Mouse (Mus musculus): ENCODE measurements around the gene Sat1.
"Not testable (repeated sequence)": the region's sequence is repeated elsewhere in the genome, so short reads cannot be mapped to it uniquely, and the experiment has no call there.

The Sat1 gene

DNA sequence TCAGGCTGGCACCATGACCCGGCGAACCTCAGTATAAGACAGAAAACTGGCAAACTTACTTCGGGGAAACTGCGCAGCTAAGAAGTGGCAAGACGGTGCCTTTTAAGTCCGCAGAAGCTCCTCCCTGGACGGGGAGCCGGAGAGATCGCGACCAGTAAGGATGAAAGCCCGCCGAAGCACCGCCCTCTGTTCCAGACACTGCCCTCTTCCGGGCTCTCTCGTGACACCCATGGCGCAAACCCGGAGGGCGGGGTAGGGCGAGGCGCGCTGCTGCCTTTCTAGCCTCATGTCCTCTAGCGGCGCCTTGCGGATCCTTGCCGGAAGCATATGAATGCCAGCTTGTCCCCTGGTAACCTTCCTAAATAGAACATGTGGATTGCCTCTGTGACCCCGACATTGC, at the start of gene Sat1:
Sat1 (minus strand) TSS at position 179 of the 400 bp plus-strand sequence.
- peak; percentile 80 to 84 for DNase-seq (ENCODE audit: low spot score in 2 of 2)

DNA sequence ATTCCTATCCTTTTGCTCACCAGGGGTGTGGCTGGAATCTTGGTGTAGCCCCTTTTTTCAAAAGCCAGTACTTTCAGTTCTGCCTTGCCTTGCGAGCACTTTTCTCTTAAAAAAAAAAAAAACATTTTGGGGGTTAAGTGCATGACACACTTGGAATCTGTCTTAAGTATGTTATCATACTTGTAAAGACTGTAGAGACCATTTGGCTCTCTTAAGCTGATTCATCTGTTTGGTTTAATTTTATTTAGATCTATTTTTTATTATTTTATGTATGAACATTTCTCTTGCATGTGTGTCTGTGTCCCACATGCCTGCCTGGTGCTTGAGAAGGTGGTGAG, 46.6 kb upstream of the Sat1 start:
- no peak for DNase-seq (ENCODE audit: low spot score in 2 of 2)

DNA sequence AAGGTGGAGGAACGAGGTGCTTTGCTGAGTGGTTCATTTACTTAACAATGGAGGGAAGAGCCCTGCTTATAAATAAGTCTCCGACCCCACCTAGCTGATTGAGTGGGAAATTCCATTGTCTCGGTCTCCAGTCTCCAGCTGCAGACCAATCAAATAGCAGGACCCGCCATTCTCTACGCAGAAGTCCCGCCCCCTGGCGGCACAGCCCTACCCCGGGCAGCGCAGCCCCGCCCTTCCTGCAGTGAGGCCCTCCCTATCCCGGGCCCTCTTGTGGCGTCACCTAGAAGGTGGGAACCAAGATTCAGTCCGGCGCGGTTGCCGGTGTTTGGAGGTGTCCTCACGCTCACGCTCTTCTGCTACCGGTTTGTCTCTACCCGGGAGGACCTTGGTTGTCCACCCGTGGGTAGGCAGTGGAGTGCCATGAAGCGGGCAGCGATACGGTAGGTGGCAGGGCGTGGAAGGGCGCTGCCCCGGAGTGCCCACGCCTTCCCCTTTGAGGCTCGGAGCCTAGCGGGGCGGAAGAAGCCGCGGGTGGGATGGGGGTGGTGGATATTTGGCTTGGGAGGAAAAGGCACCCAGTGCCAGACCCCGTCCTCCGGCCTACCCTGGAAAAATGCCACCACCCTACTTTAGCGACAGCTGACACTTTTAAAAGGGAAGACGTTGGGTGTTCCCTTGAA, 46.1 kb upstream of the Sat1 start, which contains the start of gene Acot9:
Acot9 (plus strand) TSS at position 209 of the 680 bp plus-strand sequence.
- DNase-seq (ENCODE audit: low spot score in 2 of 2), result peak; percentile 88

DNA sequence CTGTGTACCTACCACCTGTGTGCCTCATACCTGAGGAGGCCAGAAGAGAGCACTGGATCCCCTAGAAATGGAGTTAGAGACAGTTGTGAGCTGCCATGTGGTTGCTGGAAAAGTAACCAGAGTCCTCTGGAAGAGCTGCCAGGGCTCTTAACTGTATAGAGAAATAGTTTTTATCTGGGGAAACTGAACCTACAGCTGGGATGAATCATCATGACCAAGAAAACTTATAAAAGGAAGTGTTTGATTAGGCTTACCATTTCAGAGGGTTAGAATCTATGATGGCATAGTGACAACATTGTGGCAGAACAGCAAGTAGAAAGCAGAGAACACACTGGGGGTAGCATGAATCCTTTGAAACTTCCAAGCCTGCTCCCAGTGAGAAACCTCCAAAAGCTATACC, 40.6 kb upstream of the Sat1 start:
- no peak for DNase-seq (ENCODE audit: low spot score in 2 of 2)

GRCm38 (mm10) chrX:155218277-155218676, 2.0 kb upstream of the Sat1 start:
- DNase-seq (ENCODE audit: low spot score in 2 of 2), result no peak

- DNase-seq (ENCODE audit: low spot score in 2 of 2), result peak; percentile 3 to 8
Observed at GRCm38 (mm10) chrX:155215501-155216248, 574 bp downstream of the Sat1 start.

- no peak for DNase-seq (ENCODE audit: low spot score in 2 of 2)
Observed at GRCm38 (mm10) chrX:155214291-155215136, 1.7 kb downstream of the Sat1 start.

GRCm38 (mm10) chrX:155208671-155209070, 7.6 kb downstream of the Sat1 start:
- no peak for DNase-seq (ENCODE audit: low spot score in 2 of 2)

GRCm38 (mm10) chrX:155205436-155205835, 10.8 kb downstream of the Sat1 start:
- not testable (repeated sequence) for DNase-seq (ENCODE audit: low spot score in 2 of 2)

- DNase-seq (ENCODE audit: low spot score in 2 of 2), result no peak
Observed at GRCm38 (mm10) chrX:155202406-155203305, 13.6 kb downstream of the Sat1 start.

DNA sequence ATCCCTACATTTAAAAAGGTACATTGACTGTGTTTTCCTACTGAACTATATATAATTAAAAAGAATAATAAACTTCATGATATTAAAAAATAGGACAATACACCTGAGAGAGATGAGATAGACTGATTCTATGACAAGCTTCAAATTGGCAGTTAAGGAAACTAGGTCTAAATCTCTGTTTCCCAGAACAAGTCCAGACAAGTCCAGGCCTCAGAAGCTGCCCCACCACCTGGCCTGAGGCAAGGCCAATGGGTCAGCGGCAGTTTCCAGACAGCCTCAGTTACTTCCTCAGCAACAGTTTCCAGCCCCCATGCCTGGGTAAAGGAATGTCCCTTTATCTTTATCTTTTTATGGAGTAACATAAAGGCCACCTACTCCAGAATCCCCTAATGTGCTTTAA, 14.4 kb downstream of the Sat1 start:
- DNase-seq (ENCODE audit: low spot score in 2 of 2), result no peak

- no peak for DNase-seq (ENCODE audit: low spot score in 2 of 2)
Observed at GRCm38 (mm10) chrX:155194979-155195378, 21.3 kb downstream of the Sat1 start.

GRCm38 (mm10) chrX:155193732-155194443, 22.4 kb downstream of the Sat1 start:
- no peak for DNase-seq (ENCODE audit: low spot score in 2 of 2)

GRCm38 (mm10) chrX:155191941-155192340, 24.3 kb downstream of the Sat1 start:
- no peak for DNase-seq (ENCODE audit: low spot score in 2 of 2)

- DNase-seq (ENCODE audit: low spot score in 2 of 2), result no peak
Observed at GRCm38 (mm10) chrX:155177640-155178039, 38.6 kb downstream of the Sat1 start.

DNA sequence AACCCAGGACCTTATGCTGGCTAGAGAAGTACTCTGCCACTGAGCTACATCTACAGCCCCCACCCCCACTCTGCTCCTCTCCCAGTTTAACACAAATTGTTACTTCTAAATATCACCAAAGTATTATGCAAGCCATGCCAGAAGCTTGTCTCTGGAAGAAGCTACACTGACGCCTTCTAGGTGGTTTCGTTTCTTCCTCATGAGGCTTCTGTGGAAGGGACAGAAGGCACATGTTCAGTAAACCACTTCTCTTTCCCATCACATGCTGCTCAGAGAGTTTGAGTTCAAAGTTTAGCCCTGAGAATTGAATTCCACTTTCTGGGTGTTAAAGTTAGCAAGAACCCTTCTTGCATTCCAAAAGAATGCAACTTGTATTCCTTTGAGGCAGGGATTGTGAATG, 39.0 kb downstream of the Sat1 start:
- no peak for DNase-seq (ENCODE audit: low spot score in 2 of 2)

DNA sequence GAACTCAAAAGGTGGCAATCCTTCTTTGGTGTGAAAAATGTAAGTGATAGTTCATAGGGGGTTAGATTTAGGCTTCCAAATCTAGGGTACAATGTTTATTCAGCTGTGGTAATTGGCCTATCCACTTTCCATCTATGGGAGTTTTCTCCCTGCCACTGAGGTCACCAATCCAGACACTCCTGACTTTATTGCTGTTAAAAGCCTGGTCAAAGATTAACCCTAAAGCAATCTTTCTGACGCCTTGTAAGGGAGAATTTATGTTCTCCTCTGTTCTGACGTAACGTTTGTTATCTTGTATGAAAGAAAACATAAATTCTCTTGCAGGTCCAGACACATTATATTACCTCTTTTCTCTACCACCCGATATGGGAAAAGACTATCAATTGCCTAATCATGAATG, 40.7 kb downstream of the Sat1 start:
- DNase-seq (ENCODE audit: low spot score in 2 of 2), result no peak

DNA sequence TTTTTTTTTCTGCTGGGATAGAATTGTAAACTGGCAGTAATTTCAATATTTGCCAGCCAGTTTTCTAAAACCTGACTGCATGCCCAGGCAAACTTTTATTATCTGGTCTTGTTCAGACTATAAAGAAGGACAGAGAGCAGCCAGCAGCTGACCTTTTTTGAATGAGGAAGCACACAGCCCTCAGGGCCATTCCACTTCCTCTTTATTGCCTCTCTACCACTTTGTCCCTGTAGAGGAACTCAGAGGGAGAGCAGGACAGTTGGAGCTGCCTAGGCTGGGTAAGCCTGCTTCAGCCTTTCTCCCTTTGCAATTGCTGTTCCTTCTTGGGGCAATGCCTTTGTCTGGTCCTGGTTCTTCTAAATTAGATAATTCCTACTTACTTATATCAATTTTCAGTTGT, 43.9 kb downstream of the Sat1 start:
- no peak for DNase-seq (ENCODE audit: low spot score in 2 of 2)

DNA sequence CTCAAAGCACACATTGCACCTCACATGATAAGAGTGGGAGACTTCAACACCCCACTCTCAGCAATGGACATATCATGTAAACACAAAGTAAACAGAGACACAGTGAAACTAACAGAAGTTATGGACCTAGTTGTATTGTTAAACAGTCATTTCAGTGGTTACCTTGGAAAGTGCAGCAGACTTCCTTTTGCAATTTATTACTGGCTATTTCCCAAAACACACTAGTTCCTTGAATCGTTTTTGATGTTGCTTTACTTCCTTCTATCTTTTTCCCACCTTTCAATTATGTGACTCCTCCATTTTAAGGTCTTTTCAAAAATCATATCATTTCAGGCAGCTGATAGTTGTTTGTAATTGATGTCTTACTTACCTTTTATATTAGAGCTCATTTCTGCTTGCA, 44.5 kb downstream of the Sat1 start:
- DNase-seq (ENCODE audit: low spot score in 2 of 2), result no peak

DNA sequence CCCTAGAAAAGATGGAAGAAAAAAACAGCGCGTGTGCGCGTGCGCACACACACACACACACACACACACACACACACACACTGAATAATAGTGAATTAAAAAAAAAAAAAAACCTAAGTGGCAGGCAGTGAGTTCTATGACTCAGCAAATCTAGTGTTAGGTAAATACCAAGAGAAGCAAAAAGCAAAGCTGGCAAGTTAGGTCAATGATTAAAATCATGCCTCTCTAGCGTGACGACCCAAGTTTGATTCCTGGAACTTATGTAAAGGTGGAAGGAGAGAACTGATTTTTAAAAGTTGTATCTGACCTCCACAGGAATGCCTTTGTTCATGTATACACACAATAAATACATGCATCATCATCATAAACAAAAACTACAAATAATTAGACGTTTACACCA, 46.4 kb downstream of the Sat1 start:
- DNase-seq (ENCODE audit: low spot score in 2 of 2), result no peak

GRCm38 (mm10) chrX:155167667-155168066, 48.6 kb downstream of the Sat1 start:
- DNase-seq (ENCODE audit: low spot score in 2 of 2), result no peak

Measured in thymus, postnatal 10 days (tissue).